Mouse (Mus musculus) right cerebral cortex, postnatal 4 days (tissue): Measurements from ENCODE around the gene Cacnb4.

ENCODE experiments used
- DNase-seq: peaks from one replicate; pipeline ENCODE4 v3.0.0-alpha.2; 2022

Cacnb4 gene

GRCm38 (mm10) chr2:52563277-52563676, 113.4 kb downstream of the Cacnb4 start:
- no peak for DNase-seq

GRCm38 (mm10) chr2:52562356-52562755, 114.3 kb downstream of the Cacnb4 start:
- no peak for DNase-seq

- no peak for DNase-seq
Observed at GRCm38 (mm10) chr2:52561137-52561536, 115.5 kb downstream of the Cacnb4 start.

GRCm38 (mm10) chr2:52560266-52560665, 116.4 kb downstream of the Cacnb4 start:
- no peak for DNase-seq

- DNase-seq, result peak; percentile 57
Observed at GRCm38 (mm10) chr2:52558411-52558810, 118.2 kb downstream of the Cacnb4 start.

GRCm38 (mm10) chr2:52557503-52558275, 118.9 kb downstream of the Cacnb4 start:
- DNase-seq, result no peak

GRCm38 (mm10) chr2:52556961-52557326, 119.7 kb downstream of the Cacnb4 start:
- no peak for DNase-seq

GRCm38 (mm10) chr2:52556298-52556960, 120.2 kb downstream of the Cacnb4 start:
- no peak for DNase-seq

GRCm38 (mm10) chr2:52548401-52548800, 128.2 kb downstream of the Cacnb4 start:
- DNase-seq, result no peak

GRCm38 (mm10) chr2:52547331-52547730, 129.3 kb downstream of the Cacnb4 start:
- no peak for DNase-seq

- no peak for DNase-seq
Observed at GRCm38 (mm10) chr2:52544527-52544926, 132.1 kb downstream of the Cacnb4 start.

GRCm38 (mm10) chr2:52541068-52541467, 135.6 kb downstream of the Cacnb4 start:
- no peak for DNase-seq

- DNase-seq, result no peak
Observed at GRCm38 (mm10) chr2:52539318-52539717, 137.3 kb downstream of the Cacnb4 start.

- no peak for DNase-seq
Observed at GRCm38 (mm10) chr2:52537645-52538044, 139.0 kb downstream of the Cacnb4 start.

- DNase-seq, result no peak
Observed at GRCm38 (mm10) chr2:52537155-52537554, 139.5 kb downstream of the Cacnb4 start.

GRCm38 (mm10) chr2:52536511-52536910, 140.1 kb downstream of the Cacnb4 start:
- no peak for DNase-seq

GRCm38 (mm10) chr2:52533696-52534095, 142.9 kb downstream of the Cacnb4 start:
- DNase-seq, result no peak

GRCm38 (mm10) chr2:52530521-52530920, 146.1 kb downstream of the Cacnb4 start:
- DNase-seq, result no peak

GRCm38 (mm10) chr2:52529245-52529644, 147.4 kb downstream of the Cacnb4 start:
- no peak for DNase-seq

- no peak for DNase-seq
Observed at GRCm38 (mm10) chr2:52525876-52526592, 150.6 kb downstream of the Cacnb4 start.

GRCm38 (mm10) chr2:52523056-52523715, 153.4 kb downstream of the Cacnb4 start:
- DNase-seq, result no peak

GRCm38 (mm10) chr2:52521012-52521411, 155.6 kb downstream of the Cacnb4 start:
- DNase-seq, result no peak

- DNase-seq, result no peak
Observed at GRCm38 (mm10) chr2:52518740-52519139, 157.9 kb downstream of the Cacnb4 start.
